Mouse (Mus musculus): Measurements from ENCODE around the gene Limk2. TPM values are rescaled to one million over a fixed set of nuclear protein-coding genes. Genes with fewer than 3 reads are reported as not detected.

Gene Limk2
- polyA plus RNA-seq, 1 experiment from 2014 or later: 92.6 TPM

- Histone ChIP-seq H3K9me3 (replicated peaks; ENCODE audit: control insufficient read depth, low read length) (no peaks in the 10 kb centered on the region), H3K4me1 (ENCODE audit: control insufficient read depth, insufficient read depth, low read length) (no peaks in the 10 kb centered on the region), H3K9ac (ENCODE audit: low read length) (no peak overlapping the region), H3K4me3 (replicated peaks; ENCODE audit: low read length) (no peak overlapping the region), H3K36me3 (ENCODE audit: control insufficient read depth, insufficient read depth, low read length) (peaks cover 16% of the 10 kb centered on the region), H3K27ac (ENCODE audit: low read length) (no peak overlapping the region), H3K27me3 (ENCODE audit: control insufficient read depth, insufficient read depth, low read length) (no peaks in the 10 kb centered on the region), H3K4me2 (ENCODE audit: low read depth, low read length) (no peak overlapping the region)
- ATAC-seq (ENCODE audit: insufficient read depth, low FRiP score): no peak
- 82% methylated on average over 4 of the region's 4 CpGs for WGBS
These were observed 13.3 kb upstream of the Limk2 start for GRCm38 (mm10) chr11:3422242-3422641.

- 68% methylated on average over 4 of the region's 4 CpGs for WGBS
- no peak overlapping the region for H3K27ac ChIP-seq (ENCODE audit: low read length)
- no peak overlapping the region for H3K4me3 ChIP-seq (replicated peaks; ENCODE audit: low read length)
- no peak overlapping the region for H3K9ac ChIP-seq (ENCODE audit: low read length)
- no peaks in the 10 kb centered on the region for H3K27me3 ChIP-seq (ENCODE audit: control insufficient read depth, insufficient read depth, low read length)
- no peaks in the 10 kb centered on the region for H3K4me1 ChIP-seq (ENCODE audit: control insufficient read depth, insufficient read depth, low read length)
- H3K9me3 ChIP-seq (replicated peaks; ENCODE audit: control insufficient read depth, low read length): no peaks in the 10 kb centered on the region
- no peak overlapping the region for H3K4me2 ChIP-seq (ENCODE audit: low read depth, low read length)
- H3K36me3 ChIP-seq (ENCODE audit: control insufficient read depth, insufficient read depth, low read length): no peaks in the 10 kb centered on the region; the same call in 1 of the 2 replicates
- ATAC-seq (ENCODE audit: insufficient read depth, low FRiP score): no peak
These were observed 9.8 kb upstream of the Limk2 start for GRCm38 (mm10) chr11:3418741-3419140.

GRCm38 (mm10) chr11:3417795-3418194 is 8.8 kb upstream of the Limk2 start:
- Histone ChIP-seq H3K9ac (ENCODE audit: low read length) (no peak overlapping the region), H3K9me3 (replicated peaks; ENCODE audit: control insufficient read depth, low read length) (no peaks in the 10 kb centered on the region), H3K4me1 (ENCODE audit: control insufficient read depth, insufficient read depth, low read length) (no peaks in the 10 kb centered on the region), H3K4me3 (replicated peaks; ENCODE audit: low read length) (no peak overlapping the region), H3K36me3 (ENCODE audit: control insufficient read depth, insufficient read depth, low read length) (no peaks in the 10 kb centered on the region; the same call in 1 of the 2 replicates), H3K27me3 (ENCODE audit: control insufficient read depth, insufficient read depth, low read length) (no peaks in the 10 kb centered on the region), H3K4me2 (ENCODE audit: low read depth, low read length) (no peak overlapping the region), H3K27ac (ENCODE audit: low read length) (no peak overlapping the region)
- 69% methylated on average over 6 of the region's 6 CpGs for WGBS
- no peak for ATAC-seq (ENCODE audit: insufficient read depth, low FRiP score)

GRCm38 (mm10) chr11:3416399-3416798 is 7.4 kb upstream of the Limk2 start:
- no peak overlapping the region for H3K4me3 ChIP-seq (replicated peaks; ENCODE audit: low read length)
- H3K27me3 ChIP-seq (ENCODE audit: control insufficient read depth, insufficient read depth, low read length): no peaks in the 10 kb centered on the region
- no peaks in the 10 kb centered on the region for H3K9me3 ChIP-seq (replicated peaks; ENCODE audit: control insufficient read depth, low read length)
- H3K36me3 ChIP-seq (ENCODE audit: control insufficient read depth, insufficient read depth, low read length): no peaks in the 10 kb centered on the region; the same call in 1 of the 2 replicates
- WGBS: 92% methylated on average over 3 of the region's 3 CpGs
- no peak overlapping the region for H3K27ac ChIP-seq (ENCODE audit: low read length)
- no peak overlapping the region for H3K4me2 ChIP-seq (ENCODE audit: low read depth, low read length)
- no peak for ATAC-seq (ENCODE audit: insufficient read depth, low FRiP score)
- H3K4me1 ChIP-seq (ENCODE audit: control insufficient read depth, insufficient read depth, low read length): no peaks in the 10 kb centered on the region
- no peak overlapping the region for H3K9ac ChIP-seq (ENCODE audit: low read length)

- H3K4me2 ChIP-seq (ENCODE audit: low read depth, low read length): no peak overlapping the region
- H3K4me3 ChIP-seq (replicated peaks; ENCODE audit: low read length): no peak overlapping the region
- no peak overlapping the region for H3K27ac ChIP-seq (ENCODE audit: low read length)
- no peaks in the 10 kb centered on the region for H3K36me3 ChIP-seq (ENCODE audit: control insufficient read depth, insufficient read depth, low read length)
- no peak for ATAC-seq (ENCODE audit: insufficient read depth, low FRiP score)
- H3K9me3 ChIP-seq (replicated peaks; ENCODE audit: control insufficient read depth, low read length): no peaks in the 10 kb centered on the region
- WGBS: 82% methylated on average over 3 of the region's 3 CpGs
- no peak overlapping the region for H3K9ac ChIP-seq (ENCODE audit: low read length)
- H3K4me1 ChIP-seq (ENCODE audit: control insufficient read depth, insufficient read depth, low read length): peaks cover 8% of the 10 kb centered on the region
- H3K27me3 ChIP-seq (ENCODE audit: control insufficient read depth, insufficient read depth, low read length): no peaks in the 10 kb centered on the region
These were observed 3.1 kb upstream of the Limk2 start for GRCm38 (mm10) chr11:3412111-3412510.

- peak overlapping the region; percentile 22 for H3K27ac ChIP-seq (ENCODE audit: low read length)
These were observed 625 bp downstream of the Limk2 start for GRCm38 (mm10) chr11:3408131-3408996.

GRCm38 (mm10) chr11:3404287-3405047 is 4.5 kb downstream of the Limk2 start:
- Histone ChIP-seq H3K27ac (ENCODE audit: low read length) (no peak overlapping the region), H3K4me1 (ENCODE audit: control insufficient read depth, insufficient read depth, low read length) (peaks cover 8% of the 10 kb centered on the region), H3K4me2 (ENCODE audit: low read depth, low read length) (no peak overlapping the region), H3K36me3 (ENCODE audit: control insufficient read depth, insufficient read depth, low read length) (no peaks in the 10 kb centered on the region), H3K4me3 (replicated peaks; ENCODE audit: low read length) (no peak overlapping the region), H3K9ac (ENCODE audit: low read length) (no peak overlapping the region), H3K9me3 (replicated peaks; ENCODE audit: control insufficient read depth, low read length) (no peaks in the 10 kb centered on the region), H3K27me3 (ENCODE audit: control insufficient read depth, insufficient read depth, low read length) (no peaks in the 10 kb centered on the region)
- ATAC-seq (ENCODE audit: insufficient read depth, low FRiP score): no peak
- 77% methylated on average over 7 of the region's 7 CpGs for WGBS

More at GRCm38 (mm10) chr11:3408131-3408996, 625 bp downstream of the Limk2 start:
- Histone ChIP-seq H3K27me3 (ENCODE audit: control insufficient read depth, insufficient read depth, low read length) (no peaks in the 10 kb centered on the region), H3K4me3 (replicated peaks; ENCODE audit: low read length) (peak overlapping the region; percentile 64), H3K4me2 (ENCODE audit: low read depth, low read length) (peak overlapping the region; percentile 86), H3K36me3 (ENCODE audit: control insufficient read depth, insufficient read depth, low read length) (no peaks in the 10 kb centered on the region), H3K4me1 (ENCODE audit: control insufficient read depth, insufficient read depth, low read length) (peaks cover 8% of the 10 kb centered on the region), H3K9me3 (replicated peaks; ENCODE audit: control insufficient read depth, low read length) (no peaks in the 10 kb centered on the region), H3K9ac (ENCODE audit: low read length) (peak overlapping the region; percentile 88)
- 2% methylated on average over 34 of the region's 34 CpGs for whole genome bisulfite sequencing
- ATAC-seq (ENCODE audit: insufficient read depth, low FRiP score): no peak

- ATAC-seq (ENCODE audit: insufficient read depth, low FRiP score): no peak
- Histone ChIP-seq H3K9ac (ENCODE audit: low read length) (no peak overlapping the region), H3K4me3 (replicated peaks; ENCODE audit: low read length) (no peak overlapping the region), H3K4me2 (ENCODE audit: low read depth, low read length) (no peak overlapping the region), H3K27ac (ENCODE audit: low read length) (no peak overlapping the region), H3K36me3 (ENCODE audit: control insufficient read depth, insufficient read depth, low read length) (no peaks in the 10 kb centered on the region), H3K27me3 (ENCODE audit: control insufficient read depth, insufficient read depth, low read length) (no peaks in the 10 kb centered on the region), H3K9me3 (replicated peaks; ENCODE audit: control insufficient read depth, low read length) (no peaks in the 10 kb centered on the region), H3K4me1 (ENCODE audit: control insufficient read depth, insufficient read depth, low read length) (peaks cover 6% of the 10 kb centered on the region)
- WGBS: 80% methylated on average over 3 of the region's 3 CpGs
These were observed 6.0 kb downstream of the Limk2 start for GRCm38 (mm10) chr11:3403024-3403423.

- Histone ChIP-seq H3K9ac (ENCODE audit: low read length) (no peak overlapping the region), H3K27ac (ENCODE audit: low read length) (peak overlapping the region; percentile 28), H3K27me3 (ENCODE audit: control insufficient read depth, insufficient read depth, low read length) (no peaks in the 10 kb centered on the region), H3K9me3 (replicated peaks; ENCODE audit: control insufficient read depth, low read length) (no peaks in the 10 kb centered on the region), H3K4me3 (replicated peaks; ENCODE audit: low read length) (no peak overlapping the region), H3K4me1 (ENCODE audit: control insufficient read depth, insufficient read depth, low read length) (0 out of 2 replicates have a peak, but pooled peaks cover 3% of the 10 kb centered on the region), H3K4me2 (ENCODE audit: low read depth, low read length) (no peak overlapping the region), H3K36me3 (ENCODE audit: control insufficient read depth, insufficient read depth, low read length) (0 out of 2 replicates have a peak, but pooled peaks cover 3% of the 10 kb centered on the region)
- peak; percentile 81 for ATAC-seq (ENCODE audit: insufficient read depth, low FRiP score)
- WGBS: 70% methylated on average over 1 of the region's 1 CpGs
These were observed 10.7 kb downstream of the Limk2 start for GRCm38 (mm10) chr11:3398318-3398717.

All from stomach, embryonic 16.5 days (tissue).